Mouse (Mus musculus) megakaryocyte, embryonic 14.5 days (primary cell): ENCODE data around the gene Rbm47. TPM values are rescaled to one million over a fixed set of nuclear protein-coding genes. Genes with fewer than 3 reads are reported as not detected.

Source experiments
- H3K27me3 ChIP-seq: replicated peaks from 2 replicates; pipeline ENCODE3; 2012; ENCODE audit warnings: inconsistent platforms
- H3K36me3 ChIP-seq: replicated peaks from 2 replicates; pipeline ENCODE3; 2012; ENCODE audit warnings: low read length, inconsistent platforms, mixed read lengths
- H3K4me1 ChIP-seq: 2 replicates; pipeline ENCODE4 v1.6.1; 2012; ENCODE audit warnings: inconsistent platforms
- H3K4me3 ChIP-seq: replicated peaks from 2 replicates; pipeline ENCODE3; 2012; ENCODE audit warnings: moderate library complexity, mild to moderate bottlenecking, inconsistent platforms
- H3K9me3 ChIP-seq: 2 replicates; pipeline ENCODE4 v1.6.1; 2012; ENCODE audit warnings: inconsistent platforms
- FLI1 ChIP-seq: IDR thresholded peaks from 2 replicates; pipeline ENCODE4 v1.6.1; 2012; ENCODE audit warnings: low read length, inconsistent platforms, mixed read lengths
- GATA1 ChIP-seq: IDR thresholded peaks from 3 replicates; pipeline ENCODE4 v1.6.1; 2012; ENCODE audit warnings: mixed read lengths, low read length, inconsistent platforms, borderline replicate concordance
- polyA plus RNA-seq: library from polyadenylated mRNA; stranded (reverse); fragments of >175 nt; gene quantifications from 2 replicates; pipeline ENCODE4 v1.2.3, GENCODE M21; 2012; ENCODE audit warnings: low replicate concordance; ENCODE audit not compliant: insufficient read depth

The Rbm47 gene
- polyA plus RNA-seq, 1 experiment, result 4.2 TPM

GRCm38 (mm10) chr5:66037066-66037465, 135.9 kb downstream of the Rbm47 start:
- Histone ChIP-seq H3K27me3 (peaks cover 15% of the 10 kb centered on the region), H3K36me3 (no peaks in the 10 kb centered on the region), H3K9me3 (no peaks in the 10 kb centered on the region), H3K4me1 (peaks cover 17% of the 10 kb centered on the region; the same call in 1 of the 2 replicates), H3K4me3 (no peak overlapping the region)
- no peak for TF ChIP-seq GATA1
- no peak for TF ChIP-seq FLI1

- Histone ChIP-seq H3K4me1 (peaks cover 20% of the 10 kb centered on the region; the same call in 1 of the 2 replicates), H3K4me3 (no peak overlapping the region), H3K27me3 (peaks cover 15% of the 10 kb centered on the region), H3K36me3 (no peaks in the 10 kb centered on the region), H3K9me3 (no peaks in the 10 kb centered on the region)
- no peak for TF ChIP-seq FLI1
- TF ChIP-seq GATA1, result no peak
Measured at GRCm38 (mm10) chr5:66036440-66037054, 136.4 kb downstream of the Rbm47 start.

DNA sequence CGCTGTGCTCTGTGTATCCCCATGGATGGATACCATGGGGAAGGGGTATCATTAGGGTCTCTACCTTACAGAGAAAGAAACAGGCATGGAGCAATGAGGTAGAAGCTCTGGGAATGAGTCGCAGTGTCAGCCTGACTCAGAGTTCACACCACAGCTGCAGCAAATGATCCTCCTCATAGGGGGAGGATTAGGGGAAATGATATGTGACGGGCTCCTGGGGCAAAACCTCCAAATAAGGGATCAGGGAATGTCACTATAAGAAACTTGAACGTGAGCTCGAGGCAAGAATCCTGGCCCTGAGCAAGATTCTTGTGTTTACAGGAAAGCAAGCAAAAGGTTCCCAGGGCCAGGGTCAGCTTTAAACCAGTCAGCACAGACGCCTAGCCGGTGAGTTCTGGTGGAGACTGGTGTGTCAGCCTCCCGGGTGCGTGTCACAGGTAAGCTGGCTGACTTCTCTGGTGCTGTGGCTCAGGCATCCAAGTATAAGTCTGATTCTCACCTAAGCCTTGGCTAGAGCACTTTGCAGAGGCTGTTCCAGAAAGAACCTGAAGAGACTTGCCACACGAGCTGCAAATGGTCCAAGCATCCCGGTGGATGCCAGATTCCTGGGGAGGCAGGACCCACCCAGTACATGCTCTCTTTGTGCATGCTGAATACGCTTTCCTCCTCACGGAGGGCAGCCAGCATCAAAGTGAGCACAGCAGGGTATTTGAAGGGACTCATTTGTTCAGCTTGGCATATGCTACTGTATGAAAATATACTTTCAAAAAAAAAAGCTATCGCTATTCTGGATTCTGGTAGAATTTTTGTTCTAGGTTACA, 138.3 kb downstream of the Rbm47 start:
- Histone ChIP-seq H3K36me3 (no peaks in the 10 kb centered on the region), H3K4me1 (peaks cover 20% of the 10 kb centered on the region; the same call in 1 of the 2 replicates), H3K4me3 (no peak overlapping the region), H3K9me3 (no peaks in the 10 kb centered on the region), H3K27me3 (peaks cover 15% of the 10 kb centered on the region)
- TF ChIP-seq GATA1, result no peak
- no peak for TF ChIP-seq FLI1

DNA sequence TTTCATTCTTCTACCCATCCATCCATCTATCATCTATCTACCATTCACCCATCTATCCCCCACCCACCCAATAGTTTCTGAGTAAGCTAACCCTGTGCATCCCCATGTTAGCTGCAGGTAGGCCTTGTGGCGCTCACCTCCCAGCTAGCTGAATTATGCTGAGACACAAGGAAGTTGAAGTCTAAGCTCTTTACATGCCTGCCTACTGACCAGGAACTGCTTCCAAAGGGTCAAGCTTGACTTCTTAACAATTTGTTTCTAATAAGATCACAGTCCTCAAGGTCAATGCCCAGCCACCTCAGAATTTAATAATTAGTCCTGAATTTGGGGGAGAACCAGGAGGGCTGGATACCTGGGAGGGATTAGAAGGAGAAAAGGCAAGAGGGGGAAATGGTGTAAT, 140.1 kb downstream of the Rbm47 start:
- Histone ChIP-seq H3K9me3 (no peaks in the 10 kb centered on the region), H3K27me3 (peaks cover 13% of the 10 kb centered on the region), H3K36me3 (no peaks in the 10 kb centered on the region), H3K4me3 (no peak overlapping the region), H3K4me1 (peaks cover 17% of the 10 kb centered on the region; the same call in 1 of the 2 replicates)
- TF ChIP-seq GATA1, result no peak
- no peak for TF ChIP-seq FLI1

GRCm38 (mm10) chr5:66031699-66032098, 141.2 kb downstream of the Rbm47 start:
- no peak for TF ChIP-seq GATA1
- TF ChIP-seq FLI1, result no peak
- peaks cover 6% of the 10 kb centered on the region for H3K36me3 ChIP-seq
- no peak overlapping the region for H3K4me3 ChIP-seq
- H3K4me1 ChIP-seq, result peaks cover 17% of the 10 kb centered on the region; the same call in 1 of the 2 replicates
- peaks cover 12% of the 10 kb centered on the region for H3K27me3 ChIP-seq
- peaks cover 6% of the 10 kb centered on the region for H3K9me3 ChIP-seq

DNA sequence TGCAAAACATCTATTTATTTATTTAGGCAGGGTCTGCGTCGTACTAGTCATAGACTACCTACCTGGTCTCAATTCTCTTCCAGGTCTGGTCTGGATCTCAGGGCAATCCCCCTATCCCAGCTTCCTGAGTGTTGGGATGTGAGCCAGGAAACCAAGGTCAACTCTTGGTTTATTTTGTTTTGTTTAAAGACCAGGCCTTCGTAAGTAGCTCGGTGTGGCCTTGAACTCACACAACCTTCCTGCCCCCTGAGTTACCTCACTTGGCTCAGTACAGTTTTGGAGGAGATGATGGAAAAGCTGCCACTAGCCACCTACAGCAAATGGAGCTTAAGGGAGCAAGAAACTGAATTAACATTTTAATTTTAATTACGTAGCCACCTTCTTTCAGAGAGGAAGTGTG, 144.7 kb downstream of the Rbm47 start:
- peaks cover 17% of the 10 kb centered on the region for H3K9me3 ChIP-seq
- H3K27me3 ChIP-seq, result no peaks in the 10 kb centered on the region
- TF ChIP-seq FLI1 (no peak), GATA1 (no peak)

DNA sequence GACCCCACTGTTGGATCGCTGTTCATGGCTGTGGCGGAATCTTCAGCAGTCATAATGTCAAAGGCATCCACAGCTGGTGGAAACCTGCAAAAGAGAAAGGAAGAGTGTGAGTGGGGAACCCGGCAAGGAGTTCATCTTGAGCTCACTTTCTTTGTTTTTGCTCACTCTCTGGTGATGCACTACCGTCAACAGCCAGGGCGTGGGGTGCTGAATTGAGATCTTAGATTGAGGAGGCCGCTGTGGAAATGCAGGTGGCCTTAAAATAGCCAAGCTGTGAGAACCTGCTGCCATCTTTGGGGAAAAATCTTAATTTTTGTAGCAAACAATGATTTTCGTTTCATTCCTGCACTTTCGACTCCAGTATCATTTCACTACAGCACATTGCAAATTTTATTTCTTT, 145.7 kb downstream of the Rbm47 start:
- no peak for TF ChIP-seq GATA1
- TF ChIP-seq FLI1, result no peak
- Histone ChIP-seq H3K4me3 (no peak overlapping the region), H3K36me3 (peaks cover 16% of the 10 kb centered on the region), H3K4me1 (peaks cover 5% of the 10 kb centered on the region; the same call in 1 of the 2 replicates), H3K9me3 (peaks cover 17% of the 10 kb centered on the region), H3K27me3 (no peaks in the 10 kb centered on the region)

More for the DNA sequence above, 144.7 kb downstream of the Rbm47 start:
- peaks cover 5% of the 10 kb centered on the region; the same call in 1 of the 2 replicates for H3K4me1 ChIP-seq
- H3K4me3 ChIP-seq, result no peak overlapping the region
- H3K36me3 ChIP-seq, result peaks cover 16% of the 10 kb centered on the region

DNA sequence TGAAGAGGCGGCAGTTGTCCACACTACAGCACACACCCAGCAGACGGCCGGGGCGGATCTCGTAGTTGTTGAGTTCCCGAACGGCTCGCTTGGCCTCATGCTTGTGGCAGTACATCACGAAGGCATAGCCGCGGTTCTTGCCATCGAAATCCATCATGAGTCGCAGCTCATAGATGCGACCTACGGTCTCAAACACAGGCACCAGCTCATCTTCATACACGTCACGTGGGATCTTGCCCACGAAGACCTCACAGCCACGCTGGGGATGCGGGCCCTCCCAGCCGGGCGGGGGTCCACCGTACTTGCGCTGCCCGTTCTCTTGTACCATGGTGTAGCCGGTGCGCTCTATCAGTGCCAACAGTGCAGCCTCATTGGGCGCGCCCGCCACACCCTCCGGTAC, 146.1 kb downstream of the Rbm47 start:
- no peak overlapping the region for H3K4me3 ChIP-seq
- no peaks in the 10 kb centered on the region for H3K27me3 ChIP-seq
- TF ChIP-seq FLI1 (no peak), GATA1 (no peak)
- H3K9me3 ChIP-seq, result peaks cover 17% of the 10 kb centered on the region
- H3K36me3 ChIP-seq, result peaks cover 16% of the 10 kb centered on the region
- H3K4me1 ChIP-seq, result peaks cover under 1% of the 10 kb centered on the region; the same call in 1 of the 2 replicates

DNA sequence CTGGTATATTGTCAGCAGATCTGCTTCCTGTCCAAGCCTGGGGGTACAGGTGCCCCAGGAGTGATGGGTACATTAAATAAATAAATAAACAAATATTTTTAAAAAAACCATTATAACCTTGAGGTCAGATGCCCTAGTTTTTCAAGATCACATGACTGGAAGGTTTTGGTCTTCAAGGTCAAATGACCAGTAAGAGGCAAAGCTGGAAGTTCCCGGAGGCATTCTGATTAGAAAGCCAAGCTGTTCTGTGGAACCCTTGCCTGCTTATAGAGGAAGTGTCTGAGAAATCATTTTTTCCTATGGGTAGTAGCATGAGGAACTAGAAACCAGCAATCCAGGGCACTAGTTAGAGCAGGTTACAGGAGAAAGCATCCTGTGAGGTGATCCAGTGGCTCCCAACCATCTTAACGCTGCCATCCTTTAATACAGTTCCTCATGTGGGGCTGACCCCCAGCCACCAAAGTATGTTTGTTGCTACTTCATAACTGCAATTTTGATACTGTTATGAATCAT, 157.4 kb downstream of the Rbm47 start:
- Histone ChIP-seq H3K27me3 (peaks cover 2% of the 10 kb centered on the region), H3K9me3 (peaks cover 3% of the 10 kb centered on the region), H3K4me3 (no peak overlapping the region), H3K36me3 (no peaks in the 10 kb centered on the region), H3K4me1 (peaks cover 10% of the 10 kb centered on the region)
- no peak for TF ChIP-seq GATA1
- TF ChIP-seq FLI1, result no peak

DNA sequence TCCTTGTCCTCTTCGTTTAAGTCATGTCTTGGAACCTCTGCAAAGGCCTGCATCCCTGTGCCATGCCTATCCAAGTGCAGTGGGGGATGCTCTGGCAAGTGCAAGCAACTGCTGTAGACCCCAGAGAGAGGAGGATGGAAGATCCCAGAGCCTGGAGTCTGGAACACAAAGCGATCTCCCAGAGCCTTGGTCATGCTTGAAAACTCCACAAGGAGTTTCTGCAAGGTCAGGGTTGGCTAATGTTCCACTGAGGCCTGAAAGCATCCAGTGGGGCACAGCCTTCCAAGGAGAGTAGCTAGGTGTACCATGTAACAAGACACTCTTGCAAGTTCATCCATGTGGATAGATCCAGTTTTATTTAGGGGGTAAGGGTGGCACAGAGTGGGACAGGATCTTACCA, 158.5 kb downstream of the Rbm47 start:
- TF ChIP-seq FLI1 (no peak), GATA1 (no peak)
- Histone ChIP-seq H3K4me1 (peaks cover 10% of the 10 kb centered on the region), H3K36me3 (no peaks in the 10 kb centered on the region), H3K4me3 (no peak overlapping the region), H3K9me3 (no peaks in the 10 kb centered on the region; the same call in 1 of the 2 replicates), H3K27me3 (peaks cover 2% of the 10 kb centered on the region)
